Mouse (Mus musculus) E14TG2a.4 (cell line): ENCODE measurements around the gene B3gat1.

Source experiments
- CTCF ChIP-seq: conservative IDR thresholded peaks from 2 replicates; pipeline ENCODE4 v1.5.1; 2014; ENCODE audit warnings: low read length
- NANOG ChIP-seq: IDR thresholded peaks from 2 replicates; pipeline ENCODE4 v1.6.1; 2014; ENCODE audit warnings: borderline replicate concordance, low read length, mixed read lengths
- POU5F1 ChIP-seq: IDR thresholded peaks from 2 replicates; pipeline ENCODE4 v1.6.1; 2014; ENCODE audit warnings: low read length, borderline replicate concordance

GRCm38 (mm10) chr9:26805935-26806666 is 72.6 kb downstream of the B3gat1 start, which contains the start of gene Glb1l2:
- no peak for TF ChIP-seq CTCF
- no peak for TF ChIP-seq NANOG
- no peak for TF ChIP-seq POU5F1
